Mouse (Mus musculus): ENCODE results near the gene Eml5.

DNA sequence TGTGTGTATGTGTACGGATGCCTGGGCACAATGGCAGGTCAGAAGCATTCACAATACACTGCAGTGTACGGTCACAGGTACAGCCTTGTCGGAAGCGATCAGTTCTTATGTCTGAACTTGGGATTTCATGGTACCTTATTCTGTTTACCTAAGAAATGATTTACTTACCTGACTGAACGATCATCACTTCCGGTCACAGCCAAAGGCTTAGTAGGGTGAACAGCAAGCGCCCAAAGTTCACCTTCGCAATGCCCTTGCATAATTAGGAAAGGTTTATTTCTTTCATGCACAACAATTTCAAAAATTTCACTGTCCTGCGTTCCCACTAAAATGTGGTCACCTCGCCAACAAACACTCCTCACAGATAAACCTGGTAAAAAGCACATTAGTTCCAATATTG, 28.4 kb downstream of the Eml5 start:
- TF ChIP-seq CTCF (IDR thresholded peaks at IDR 0.05; ENCODE audit: low read depth, low read length) (no peak), POLR2A (IDR thresholded peaks at IDR 0.05; ENCODE audit: insufficient read depth, low read length) (no peak)

Data from ES-Bruce4 (cell line).